Mouse (Mus musculus) kidney, adult 2 months (tissue): ENCODE measurements around the gene Dgke. TPM values are rescaled to one million over a fixed set of nuclear protein-coding genes. Genes with fewer than 3 reads are reported as not detected.

Experiments
- DNase-seq: peaks from one replicate; pipeline ENCODE4 v3.0.0; 2021
- H3K27ac ChIP-seq: fragments of 200-500 bp; 2 replicates; pipeline ENCODE4 v1.5.1; 2012; ENCODE audit warnings: low read depth, low read length, control low read depth, inconsistent platforms; ENCODE audit not compliant: insufficient read depth
- H3K27me3 ChIP-seq: fragments of 200-500 bp; replicated peaks from 2 replicates; pipeline ENCODE4 v1.6.1; 2012; ENCODE audit warnings: mild to moderate bottlenecking, moderate library complexity, low read length, inconsistent platforms; ENCODE audit not compliant: control insufficient read depth, insufficient read depth
- H3K36me3 ChIP-seq: fragments of 200-500 bp; 2 replicates; pipeline ENCODE4 v1.6.1; 2012; ENCODE audit warnings: mild to moderate bottlenecking, moderate library complexity, low read length, inconsistent platforms; ENCODE audit not compliant: control insufficient read depth, insufficient read depth
- H3K4me1 ChIP-seq: fragments of 200-500 bp; 2 replicates; pipeline ENCODE4 v1.6.1; 2011; ENCODE audit warnings: low read length; ENCODE audit not compliant: control insufficient read depth, insufficient read depth
- H3K4me3 ChIP-seq: fragments of 200-500 bp; 2 replicates; pipeline ENCODE4 v1.5.1; 2011; ENCODE audit warnings: mild to moderate bottlenecking, low read depth, low read length, control low read depth; ENCODE audit not compliant: insufficient read depth
- CTCF ChIP-seq: fragments of 200-500 bp; conservative IDR thresholded peaks from 2 replicates; pipeline ENCODE4 v1.5.1; 2011; ENCODE audit warnings: low read depth, mild to moderate bottlenecking, control low read depth, low read length, moderate library complexity, mixed read lengths; ENCODE audit not compliant: insufficient read depth, insufficient read length
- POLR2A ChIP-seq: fragments of 200-500 bp; IDR thresholded peaks from one replicate; pipeline ENCODE4 v1.6.1; 2011; ENCODE audit warnings: low read depth, low read length, control low read depth
- WGBS: fragments of 180-500 bp; shearing (Covaris S2); methylation state at CpG from one replicate; pipeline ENCODE4 v1.1.7; 2018; 5-methylcytosine and 5-hydroxymethylcytosine counted together
- polyA plus RNA-seq: library from polyadenylated mRNA; depleted of rRNA; stranded (reverse); fragments of >200 nt; gene quantifications from 2 replicates; pipeline ENCODE4 v1.2.3, GENCODE M21; 2012

The Dgke gene
- polyA plus RNA-seq, 1 experiment, result 2.4 TPM

DNA sequence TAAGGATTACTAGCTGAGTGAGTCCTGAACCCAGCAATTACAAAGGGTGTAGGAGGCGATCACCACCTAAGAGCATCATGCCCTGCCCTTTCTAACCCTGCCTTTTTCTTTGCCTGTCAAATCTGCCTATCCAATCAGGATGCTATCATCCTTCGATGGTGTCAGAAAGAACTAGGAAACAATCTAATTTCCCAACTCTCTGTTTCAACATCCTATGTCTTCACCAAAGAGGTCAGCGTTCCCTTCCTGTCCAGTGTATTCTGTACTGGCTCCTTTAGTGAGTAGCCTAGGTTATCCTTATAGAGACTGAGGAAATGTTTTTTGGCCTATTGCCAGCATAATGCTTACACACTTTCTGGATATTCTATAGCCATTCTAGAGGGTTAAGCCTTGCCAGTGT lies 31.1 kb downstream of the Dgke start:
- WGBS, result 70% methylated on average over 3 of the region's 3 CpGs
- H3K36me3 ChIP-seq, result 0 out of 2 replicates have a peak, but pooled peaks cover 1% of the 10 kb centered on the region
- TF ChIP-seq CTCF (no peak), POLR2A (no peak)
- no peaks in the 10 kb centered on the region for H3K27me3 ChIP-seq
- no peak for DNase-seq
- H3K4me1 ChIP-seq, result no peaks in the 10 kb centered on the region
- no peak overlapping the region for H3K27ac ChIP-seq
- H3K4me3 ChIP-seq, result no peak overlapping the region

GRCm38 (mm10) chr11:89034592-89034991 lies 32.1 kb downstream of the Dgke start:
- H3K4me3 ChIP-seq, result no peak overlapping the region
- H3K36me3 ChIP-seq, result no peaks in the 10 kb centered on the region
- no peaks in the 10 kb centered on the region for H3K27me3 ChIP-seq
- no peaks in the 10 kb centered on the region for H3K4me1 ChIP-seq
- TF ChIP-seq CTCF, result no peak; the same call in 1 of the 2 replicates
- no peak for TF ChIP-seq POLR2A
- no peak overlapping the region for H3K27ac ChIP-seq
- DNase-seq, result no peak

GRCm38 (mm10) chr11:89031189-89031588 lies 35.5 kb downstream of the Dgke start:
- no peak for DNase-seq
- WGBS, result 57% methylated on average over 1 of the region's 1 CpGs
- Histone ChIP-seq H3K27ac (no peak overlapping the region), H3K4me3 (no peak overlapping the region), H3K4me1 (no peaks in the 10 kb centered on the region), H3K27me3 (no peaks in the 10 kb centered on the region), H3K36me3 (no peaks in the 10 kb centered on the region)
- TF ChIP-seq CTCF (no peak), POLR2A (no peak)

GRCm38 (mm10) chr11:89030552-89030951 lies 36.1 kb downstream of the Dgke start:
- H3K27me3 ChIP-seq, result no peaks in the 10 kb centered on the region
- no peaks in the 10 kb centered on the region for H3K36me3 ChIP-seq
- no peak for TF ChIP-seq POLR2A
- no peak for TF ChIP-seq CTCF
- H3K4me1 ChIP-seq, result no peaks in the 10 kb centered on the region
- 85% methylated on average over 6 of the region's 6 CpGs for WGBS
- no peak for DNase-seq
- no peak overlapping the region for H3K27ac ChIP-seq
- no peak overlapping the region for H3K4me3 ChIP-seq

- Histone ChIP-seq H3K36me3 (no peaks in the 10 kb centered on the region), H3K27ac (no peak overlapping the region), H3K27me3 (no peaks in the 10 kb centered on the region), H3K4me1 (peaks cover 9% of the 10 kb centered on the region; the same call in 1 of the 2 replicates), H3K4me3 (no peak overlapping the region)
- TF ChIP-seq POLR2A, result no peak
- no peak for TF ChIP-seq CTCF
- DNase-seq, result peak; percentile 40
- WGBS, result 64% methylated on average over 10 of the region's 10 CpGs
Observed at GRCm38 (mm10) chr11:89028871-89029405, 37.7 kb downstream of the Dgke start.

- Histone ChIP-seq H3K4me1 (peaks cover 13% of the 10 kb centered on the region; the same call in 1 of the 2 replicates), H3K4me3 (no peak overlapping the region), H3K27ac (no peak overlapping the region), H3K36me3 (no peaks in the 10 kb centered on the region), H3K27me3 (no peaks in the 10 kb centered on the region)
- DNase-seq, result peak; percentile 35
- no peak for TF ChIP-seq CTCF
- TF ChIP-seq POLR2A, result no peak
- 53% methylated on average over 10 of the region's 10 CpGs for WGBS
Observed at GRCm38 (mm10) chr11:89027955-89028361, 38.7 kb downstream of the Dgke start.

- Histone ChIP-seq H3K27me3 (no peaks in the 10 kb centered on the region), H3K27ac (no peak overlapping the region), H3K4me3 (no peak overlapping the region), H3K4me1 (peaks cover 13% of the 10 kb centered on the region; the same call in 1 of the 2 replicates), H3K36me3 (no peaks in the 10 kb centered on the region)
- WGBS, result 95% methylated on average over 3 of the region's 3 CpGs
- no peak for DNase-seq
- no peak for TF ChIP-seq POLR2A
- no peak for TF ChIP-seq CTCF
Observed at GRCm38 (mm10) chr11:89026117-89026516, 40.5 kb downstream of the Dgke start.
